In the genomic region with DNA sequence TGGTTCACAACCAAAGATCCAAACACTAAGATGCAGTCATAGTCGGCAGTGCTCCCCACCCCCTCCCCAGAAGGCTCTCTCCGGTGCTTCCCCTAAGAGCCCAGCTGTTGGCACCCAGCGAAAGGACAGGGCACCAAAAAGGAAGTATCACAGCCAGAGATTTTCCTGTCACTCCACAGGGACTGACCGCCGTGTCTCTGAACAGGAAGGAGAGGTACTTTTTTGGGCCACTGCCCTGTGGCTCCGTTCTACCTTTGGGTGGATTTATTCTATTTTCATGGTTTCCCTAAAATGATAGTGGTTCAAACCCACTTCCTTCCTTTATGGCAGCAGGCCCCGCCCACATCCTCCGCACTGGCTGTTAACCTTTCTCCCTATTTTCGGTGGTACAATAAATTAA, we compare ENCODE assay signal across 12 mouse cellular contexts. TPM values are rescaled to one million over a fixed set of nuclear protein-coding genes. Genes with fewer than 3 reads are reported as not detected.
DNase-seq lines count a peak whose midpoint lies in the region; ATAC-seq lines count a peak whose summit lies in the region.
"Had no signal": no experiment of that assay in that cellular context is flagged by ENCODE, and none has a peak within 500 bp of the region (broad histone marks: within the 10 kb centered on the region; RNA-seq: fewer than 3 reads in every experiment).

No protein-coding gene starts in this region.

- peak overlapping the region; percentile 18; the same call in 1 of the 2 replicates for H3K4me3 ChIP-seq in heart, embryonic 13.5 days
- peak overlapping the region; percentile 24; the same call in 1 of the 2 replicates for H3K4me3 ChIP-seq in liver, embryonic 11.5 days (ENCODE audit: low read depth, low read length)
- H3K4me3 ChIP-seq in embryonic facial prominence, embryonic 10.5 days = no peak overlapping the region
- H3K4me3 ChIP-seq: embryonic facial prominence, embryonic 15.5 days had no signal

- no peaks in the 10 kb centered on the region for H3K36me3 ChIP-seq in heart, embryonic 13.5 days
- no peaks in the 10 kb centered on the region for H3K36me3 ChIP-seq in liver, embryonic 11.5 days (ENCODE audit: control insufficient read depth, insufficient read depth, low read length)
- no peaks in the 10 kb centered on the region for H3K36me3 ChIP-seq in embryonic facial prominence, embryonic 10.5 days (replicated peaks)
- H3K36me3 ChIP-seq: embryonic facial prominence, embryonic 15.5 days; G1E had no signal

- peak overlapping the region; percentile 46 for H3K4me2 ChIP-seq in heart, embryonic 13.5 days
- peak overlapping the region; percentile 51 for H3K4me2 ChIP-seq in liver, embryonic 11.5 days
- H3K4me2 ChIP-seq: embryonic facial prominence, embryonic 15.5 days; hindbrain, embryonic 14.5 days had no signal

- H3K9ac ChIP-seq in heart, embryonic 13.5 days = no peak overlapping the region
- no peak overlapping the region for H3K9ac ChIP-seq in liver, embryonic 11.5 days (ENCODE audit: low read depth, low read length)
- H3K9ac ChIP-seq: embryonic facial prominence, embryonic 15.5 days; hindbrain, embryonic 14.5 days had no signal

- ATAC-seq in heart, embryonic 13.5 days (ENCODE audit: extremely low read depth, insufficient number of reproducible peaks, low FRiP score, low TSS enrichment) = no peak
- ATAC-seq in liver, embryonic 11.5 days (replicated peaks; ENCODE audit: low FRiP score) = no peak
- ATAC-seq in monocyte, adult 5-6 weeks (replicated peaks; ENCODE audit: insufficient number of reproducible peaks, low FRiP score, low TSS enrichment, poor library complexity, severe bottlenecking) = no peak

- H3K4me1 ChIP-seq in heart, embryonic 13.5 days = peaks cover 6% of the 10 kb centered on the region; the same call in 1 of the 2 replicates
- no peaks in the 10 kb centered on the region for H3K4me1 ChIP-seq in liver, embryonic 11.5 days (replicated peaks; ENCODE audit: control insufficient read depth, insufficient read depth, low read length)
- H3K4me1 ChIP-seq in embryonic facial prominence, embryonic 10.5 days = no peaks in the 10 kb centered on the region

- 52% methylated on average over 9 of the region's 9 CpGs for WGBS in heart, embryonic 13.5 days
- WGBS in liver, embryonic 11.5 days = 24% methylated on average over 9 of the region's 9 CpGs
- 67% methylated on average over 9 of the region's 9 CpGs for WGBS in embryonic facial prominence, embryonic 10.5 days

- 0 out of 2 replicates have a peak, but pooled peaks cover 6% of the 10 kb centered on the region for H3K9me3 ChIP-seq in heart, embryonic 13.5 days
- no peaks in the 10 kb centered on the region for H3K9me3 ChIP-seq in liver, embryonic 11.5 days (ENCODE audit: control insufficient read depth, low read length)
- no peaks in the 10 kb centered on the region for H3K9me3 ChIP-seq in embryonic facial prominence, embryonic 10.5 days
- H3K9me3 ChIP-seq: embryonic facial prominence, embryonic 15.5 days; G1E had no signal

- DNase-seq in heart, postnatal 14 days = no peak
- DNase-seq in thymus, postnatal 0 days (ENCODE audit: low spot score) = peak; percentile 13
- no peak for DNase-seq in thymus, adult 18-20 months
- no peak for DNase-seq in liver, embryonic 11.5 days (ENCODE audit: low spot score)
- DNase-seq in thymus, postnatal 4 days = peak; percentile 66
- DNase-seq in embryonic facial prominence, embryonic 10.5 days (ENCODE audit: low spot score) = no peak
- DNase-seq: lung, postnatal 10 days had no signal

- intact Hi-C loops in heart, postnatal 14 days (cut with DNase I) = no loop called here

- H3K27ac ChIP-seq in heart, embryonic 13.5 days (replicated peaks) = no peak overlapping the region
- H3K27ac ChIP-seq in liver, embryonic 11.5 days (ENCODE audit: low read depth, low read length) = no peak overlapping the region
- no peak overlapping the region for H3K27ac ChIP-seq in embryonic facial prominence, embryonic 10.5 days (replicated peaks)
- H3K27ac ChIP-seq: embryonic facial prominence, embryonic 15.5 days; hindbrain, embryonic 14.5 days had no signal

- no peaks in the 10 kb centered on the region for H3K27me3 ChIP-seq in heart, embryonic 13.5 days (replicated peaks)
- H3K27me3 ChIP-seq in liver, embryonic 11.5 days (replicated peaks; ENCODE audit: control insufficient read depth, insufficient read depth, low read length) = peaks cover 14% of the 10 kb centered on the region; the same call in 1 of the 2 replicates
- no peaks in the 10 kb centered on the region for H3K27me3 ChIP-seq in embryonic facial prominence, embryonic 10.5 days (replicated peaks; ENCODE audit: low read depth, poor library complexity, severe bottlenecking)
- H3K27me3 ChIP-seq: embryonic facial prominence, embryonic 15.5 days had no signal

RNA-seq across cellular contexts. Expression of a gene that starts 42.9 kb away (rescaled TPM):
- 9.6 and 10.8 TPM in 2 replicates for polyA plus RNA-seq in heart, embryonic 13.5 days (2015; fragmentation: Nextera tagmentation; extraction: Ambion mirVana)
- 10 to 100 TPM; 40.2 to 42.6 TPM for total RNA-seq in heart, postnatal 14 days (2021)
- polyA plus RNA-seq in thymus, postnatal 0 days (2015; fragmentation: Nextera tagmentation; extraction: Ambion mirVana) = 4.6 and 7.1 TPM in 2 replicates
- 15.7 and 16.2 TPM in 2 replicates for polyA plus RNA-seq in liver, embryonic 11.5 days (2014; fragmentation: Nextera tagmentation; extraction: Ambion mirVana)
- 15.8 and 15.9 TPM in 2 replicates for polyA plus RNA-seq in embryonic facial prominence, embryonic 10.5 days (2016; fragmentation: Nextera tagmentation; extraction: Ambion mirVana)
- total RNA-seq in monocyte, adult 5-6 weeks (2017) = 1.4 to 1.7 TPM in 2 of 3 replicates, not detected in the other

Comparison
In these comparisons a context has a peak if more than half of its experiments do, and no peak if none do; other contexts are left out.
1. DNase-seq: peak in thymus, postnatal 0 days (single experiment) and thymus, postnatal 4 days (single experiment); none in heart, postnatal 14 days (0 of 2), thymus, adult 18-20 months (0 of 2), liver, embryonic 11.5 days (single experiment) and embryonic facial prominence, embryonic 10.5 days (single experiment).